Mouse (Mus musculus) ovary, postnatal 14 days (tissue): ENCODE measurements around the gene Zmynd8.

ENCODE experiments used
- DNase-seq: peaks from one replicate; pipeline ENCODE4 v3.0.0; 2022; ENCODE audit warnings: low spot score

The Zmynd8 gene

GRCm38 (mm10) chr2:165858453-165859384, 40.1 kb downstream of the Zmynd8 start:
- no peak for DNase-seq

- DNase-seq, result no peak
Observed at GRCm38 (mm10) chr2:165857841-165858426, 40.9 kb downstream of the Zmynd8 start.

GRCm38 (mm10) chr2:165857395-165857831, 41.4 kb downstream of the Zmynd8 start:
- no peak for DNase-seq

GRCm38 (mm10) chr2:165856611-165857200, 42.1 kb downstream of the Zmynd8 start:
- DNase-seq, result no peak

GRCm38 (mm10) chr2:165855641-165856301, 43.0 kb downstream of the Zmynd8 start:
- no peak for DNase-seq

GRCm38 (mm10) chr2:165854207-165854968, 44.4 kb downstream of the Zmynd8 start:
- DNase-seq, result no peak

GRCm38 (mm10) chr2:165852896-165853633, 45.8 kb downstream of the Zmynd8 start:
- no peak for DNase-seq

GRCm38 (mm10) chr2:165852453-165852852, 46.4 kb downstream of the Zmynd8 start:
- DNase-seq, result no peak

- DNase-seq, result no peak
Observed at GRCm38 (mm10) chr2:165851811-165852415, 46.9 kb downstream of the Zmynd8 start.

GRCm38 (mm10) chr2:165850826-165851225, 48.0 kb downstream of the Zmynd8 start:
- no peak for DNase-seq

- DNase-seq, result no peak
Observed at GRCm38 (mm10) chr2:165849129-165849528, 49.7 kb downstream of the Zmynd8 start.

- DNase-seq, result no peak
Observed at GRCm38 (mm10) chr2:165846787-165847186, 52.0 kb downstream of the Zmynd8 start.

GRCm38 (mm10) chr2:165845490-165845889, 53.3 kb downstream of the Zmynd8 start:
- DNase-seq, result no peak

- no peak for DNase-seq
Observed at GRCm38 (mm10) chr2:165843350-165843749, 55.5 kb downstream of the Zmynd8 start.

GRCm38 (mm10) chr2:165842241-165842640, 56.6 kb downstream of the Zmynd8 start:
- no peak for DNase-seq

- DNase-seq, result no peak
Observed at GRCm38 (mm10) chr2:165841805-165842204, 57.0 kb downstream of the Zmynd8 start.

- DNase-seq, result no peak
Observed at GRCm38 (mm10) chr2:165840852-165841251, 58.0 kb downstream of the Zmynd8 start.

GRCm38 (mm10) chr2:165839317-165839652, 59.5 kb downstream of the Zmynd8 start:
- no peak for DNase-seq

- DNase-seq, result no peak
Observed at GRCm38 (mm10) chr2:165838606-165839316, 60.1 kb downstream of the Zmynd8 start.

GRCm38 (mm10) chr2:165834601-165835000, 64.2 kb downstream of the Zmynd8 start:
- no peak for DNase-seq
